ENCODE assay signal across 11 mouse cellular contexts in the genomic region with DNA sequence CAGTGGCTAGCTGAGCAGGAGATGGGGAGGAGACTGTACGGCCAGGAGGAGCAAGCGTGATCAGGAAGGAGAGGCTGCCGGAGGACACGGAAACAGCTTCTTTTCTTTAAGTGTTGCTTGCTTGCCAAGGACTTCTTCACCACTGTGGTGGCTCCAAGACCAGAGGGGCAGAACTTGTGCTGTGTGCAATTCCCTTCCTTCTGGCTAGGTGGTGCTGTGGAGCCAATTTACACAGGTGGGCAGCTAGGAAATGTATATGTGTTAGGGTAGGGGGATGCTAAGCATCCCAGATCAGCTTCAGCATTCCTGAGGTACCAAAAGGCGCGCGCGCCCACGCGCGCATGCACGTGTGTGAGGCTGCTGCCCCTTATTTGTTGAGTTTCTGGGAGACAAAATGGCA.
DNase-seq lines count a peak whose midpoint lies in the region; ATAC-seq and TF ChIP-seq lines count a peak whose summit lies in the region.
"Had no signal": no experiment of that assay in that cellular context is flagged by ENCODE, and none has a peak within 500 bp of the region (broad histone marks: within the 10 kb centered on the region; RNA-seq: fewer than 3 reads in every experiment).

No protein-coding gene starts in this region.

- no peaks in the 10 kb centered on the region for H3K36me3 ChIP-seq in heart, adult 2 months (ENCODE audit: control insufficient read depth, insufficient read depth, low read length)
- no peaks in the 10 kb centered on the region for H3K36me3 ChIP-seq in lung, postnatal 0 days (ENCODE audit: insufficient read depth, low read length)
- H3K36me3 ChIP-seq in G1E (replicated peaks) (no peaks in the 10 kb centered on the region), myocyte (ENCODE audit: control insufficient read depth, insufficient read depth) (no peaks in the 10 kb centered on the region)
- H3K36me3 ChIP-seq: hindbrain, embryonic 12.5 days; liver, embryonic 15.5 days had no signal

- no peak overlapping the region for H3K4me3 ChIP-seq in heart, adult 2 months
- H3K4me3 ChIP-seq in lung, postnatal 0 days (ENCODE audit: low read depth, low read length), result no peak overlapping the region
- H3K4me3 ChIP-seq in G1E (ENCODE audit: low read depth, low read length), result no peak overlapping the region
- no peak overlapping the region for H3K4me3 ChIP-seq in myocyte
- H3K4me3 ChIP-seq: hindbrain, embryonic 12.5 days; liver, embryonic 15.5 days had no signal

- ATAC-seq in lung, postnatal 0 days, result no peak
- ATAC-seq in G1E (ENCODE audit: extremely low read depth, insufficient number of reproducible peaks, low FRiP score, poor library complexity, severe bottlenecking), result no peak

- TF ChIP-seq CTCF in heart, adult 2 months (IDR thresholded peaks at IDR 0.05), result 0 out of 2 replicates have a peak, but pooled peaks have one; percentile 17
- TF ChIP-seq CTCF in lung, postnatal 0 days (IDR thresholded peaks at IDR 0.05), result peak; percentile 47
- peak; percentile 20; the same call in 1 of the 2 replicates for TF ChIP-seq CTCF in G1E (IDR thresholded peaks at IDR 0.05; ENCODE audit: low read depth, low read length)

- H3ac ChIP-seq in myocyte (ENCODE audit: control insufficient read depth, insufficient read length), result no peak overlapping the region

- intact Hi-C loops in heart, adult 2 months (cut with DNase I), result no loop called here
- intact Hi-C loops in heart, postnatal 36 days (cut with DNase I), result no loop called here

- no peak for TF ChIP-seq POLR2A in heart, adult 2 months (IDR thresholded peaks at IDR 0.05; ENCODE audit: insufficient read depth, low read depth, low read length)
- TF ChIP-seq POLR2A in myocyte (IDR thresholded peaks at IDR 0.05; ENCODE audit: insufficient read length, low read depth), result no peak

- no peak overlapping the region for H3K27ac ChIP-seq in heart, adult 2 months
- no peak overlapping the region for H3K27ac ChIP-seq in lung, postnatal 0 days (ENCODE audit: low read length)
- H3K27ac ChIP-seq: hindbrain, embryonic 12.5 days; liver, embryonic 15.5 days had no signal

- H3K27me3 ChIP-seq in heart, adult 2 months (ENCODE audit: control insufficient read depth, insufficient read depth, low read length), result no peaks in the 10 kb centered on the region
- no peaks in the 10 kb centered on the region for H3K27me3 ChIP-seq in lung, postnatal 0 days (replicated peaks; ENCODE audit: insufficient read depth, low read length)
- no peaks in the 10 kb centered on the region for H3K27me3 ChIP-seq in G1E (ENCODE audit: insufficient read depth, low read length)
- no peaks in the 10 kb centered on the region for H3K27me3 ChIP-seq in myocyte (ENCODE audit: control insufficient read depth, insufficient read depth, insufficient read length)
- H3K27me3 ChIP-seq: hindbrain, embryonic 12.5 days; liver, embryonic 15.5 days had no signal

- H3K4me2 ChIP-seq in lung, postnatal 0 days (replicated peaks; ENCODE audit: low read depth, low read length), result no peak overlapping the region
- H3K4me2 ChIP-seq in myocyte (ENCODE audit: low read depth), result peak overlapping the region; percentile 32
- H3K4me2 ChIP-seq: hindbrain, embryonic 12.5 days; liver, embryonic 15.5 days had no signal

- H3K9ac ChIP-seq in heart, adult 2 months (ENCODE audit: low read depth, low read length), result no peak overlapping the region
- H3K9ac ChIP-seq in lung, postnatal 0 days (replicated peaks; ENCODE audit: low read depth), result no peak overlapping the region
- H3K9ac ChIP-seq: hindbrain, embryonic 12.5 days; liver, embryonic 15.5 days had no signal

- no peaks in the 10 kb centered on the region for H3K9me3 ChIP-seq in lung, postnatal 0 days (ENCODE audit: low read length)
- peaks cover 22% of the 10 kb centered on the region for H3K9me3 ChIP-seq in G1E (replicated peaks)
- H3K9me3 ChIP-seq: hindbrain, embryonic 12.5 days; liver, embryonic 15.5 days had no signal

- TF ChIP-seq EP300 in heart, adult 2 months (IDR thresholded peaks at IDR 0.05; ENCODE audit: insufficient read depth, low read depth, low read length), result no peak
- no peak for TF ChIP-seq EP300 in lung, postnatal 0 days (IDR thresholded peaks at IDR 0.05)

- 89% methylated on average over 12 of the region's 12 CpGs for WGBS in heart, adult 2 months
- 92% methylated on average over 12 of the region's 12 CpGs for WGBS in lung, postnatal 0 days

- no peak for DNase-seq in heart, adult 2 months
- no peak for DNase-seq in heart, postnatal 36 days
- no peak for DNase-seq in lung, postnatal 0 days (ENCODE audit: low spot score)
- no peak for DNase-seq in lung, postnatal 10 days
- DNase-seq in G1E (ENCODE audit: low spot score), result no peak
- no peak for DNase-seq in c-Kit-positive CD71-positive TER-119-positive erythroid progenitor cells, embryonic 14.5 days (ENCODE audit: low spot score)
- DNase-seq in retina, postnatal 1 day, result no peak
- DNase-seq: kidney, adult 9 months had no signal

- H3K4me1 ChIP-seq in heart, adult 2 months (ENCODE audit: control insufficient read depth, insufficient read depth, low read length), result peaks cover 1% of the 10 kb centered on the region; the same call in 1 of the 2 replicates
- H3K4me1 ChIP-seq in lung, postnatal 0 days (ENCODE audit: insufficient read depth, low read depth, low read length), result no peaks in the 10 kb centered on the region
- H3K4me1 ChIP-seq in G1E (ENCODE audit: insufficient read depth, low read depth, low read length), result no peaks in the 10 kb centered on the region; the same call in 1 of the 2 replicates
- H3K4me1 ChIP-seq: liver, embryonic 15.5 days had no signal

- H3K79me2 ChIP-seq in heart, adult 2 months (replicated peaks; ENCODE audit: control insufficient read depth, insufficient read depth, low read length), result no peaks in the 10 kb centered on the region
- H3K79me2 ChIP-seq in myocyte (ENCODE audit: control insufficient read depth, insufficient read depth), result no peaks in the 10 kb centered on the region

TF ChIP-seq in myocyte, 11 proteins besides CTCF, POLR2A, EP300 and RAD21:
- TF ChIP-seq MYOD1 (IDR thresholded peaks at IDR 0.05; ENCODE audit: control insufficient read depth in 1 of 3, insufficient read length in 2 of 3, low read depth in 2 of 3) (no peak), TCF3 (IDR thresholded peaks at IDR 0.05; ENCODE audit: insufficient read length, low read depth) (no peak), SRF (IDR thresholded peaks at IDR 0.05; ENCODE audit: control insufficient read depth, insufficient read length, low read depth) (no peak), POLR2AphosphoS2 (IDR thresholded peaks at IDR 0.05; ENCODE audit: insufficient read length, low read depth) (no peak), REST (IDR thresholded peaks at IDR 0.05; ENCODE audit: insufficient read depth, insufficient read length) (no peak), MYOG (IDR thresholded peaks at IDR 0.05; ENCODE audit: control insufficient read depth in 1 of 3, insufficient read depth in 1 of 3, insufficient read length in 2 of 3, low read depth in 2 of 3) (no peak), TCF12 (IDR thresholded peaks at IDR 0.05; ENCODE audit: insufficient read depth, poor library complexity, severe bottlenecking) (no peak), USF1 (IDR thresholded peaks at IDR 0.05; ENCODE audit: low read depth) (no peak), CEBPB (IDR thresholded peaks at IDR 0.05; ENCODE audit: insufficient read depth, poor library complexity, severe bottlenecking) (no peak), MAX (IDR thresholded peaks at IDR 0.05; ENCODE audit: low read depth) (no peak), E2F4 (IDR thresholded peaks at IDR 0.05; ENCODE audit: insufficient read depth) (no peak)
